Mouse (Mus musculus): ENCODE measurements around the gene Cxcl10. TPM values are rescaled to one million over a fixed set of nuclear protein-coding genes. Genes with fewer than 3 reads are reported as not detected.

Cxcl10 gene
- polyA plus RNA-seq, 1 experiment from 2014 or later: not detected

- H3K4me1 ChIP-seq: no peaks in the 10 kb centered on the region
- no peak overlapping the region for H3K4me3 ChIP-seq
- H3K27me3 ChIP-seq (ENCODE audit: poor library complexity, severe bottlenecking): no peaks in the 10 kb centered on the region
- no peaks in the 10 kb centered on the region for H3K36me3 ChIP-seq (replicated peaks)
- H3K27ac ChIP-seq: no peak overlapping the region
- WGBS: 90% methylated on average over 12 of the region's 12 CpGs
- DNase-seq (ENCODE audit: extremely low spot score, low spot score): no peak
- H3K9me3 ChIP-seq: no peaks in the 10 kb centered on the region
Measured at GRCm38 (mm10) chr5:92331122-92331521, 17.6 kb downstream of the Cxcl10 start.

- no peaks in the 10 kb centered on the region for H3K36me3 ChIP-seq (replicated peaks)
- H3K4me1 ChIP-seq: no peaks in the 10 kb centered on the region
- H3K27ac ChIP-seq: no peak within 1 kb of the TSS
- H3K27me3 ChIP-seq (ENCODE audit: poor library complexity, severe bottlenecking): no peaks in the 10 kb centered on the region
- 91% methylated on average over 7 of the region's 7 CpGs for WGBS
- H3K4me3 ChIP-seq: no peak within 1 kb of the TSS
- no peaks in the 10 kb centered on the region for H3K9me3 ChIP-seq
- no peak for DNase-seq (ENCODE audit: extremely low spot score, low spot score)
Measured at GRCm38 (mm10) chr5:92327929-92328328, 20.8 kb downstream of the Cxcl10 start, which contains the start of gene Cxcl9. Cxcl9 (minus strand) TSS chr5:92328079.

GRCm38 (mm10) chr5:92327367-92327766 lies 21.3 kb downstream of the Cxcl10 start:
- no peaks in the 10 kb centered on the region for H3K36me3 ChIP-seq (replicated peaks)
- no peaks in the 10 kb centered on the region for H3K9me3 ChIP-seq
- no peaks in the 10 kb centered on the region for H3K27me3 ChIP-seq (ENCODE audit: poor library complexity, severe bottlenecking)
- no peaks in the 10 kb centered on the region for H3K4me1 ChIP-seq
- no peak for DNase-seq (ENCODE audit: extremely low spot score, low spot score)
- H3K27ac ChIP-seq: no peak overlapping the region
- H3K4me3 ChIP-seq: no peak overlapping the region
- 87% methylated on average over 6 of the region's 6 CpGs for WGBS

- no peaks in the 10 kb centered on the region for H3K27me3 ChIP-seq (ENCODE audit: poor library complexity, severe bottlenecking)
- 91% methylated on average over 5 of the region's 5 CpGs for WGBS
- H3K36me3 ChIP-seq (replicated peaks): no peaks in the 10 kb centered on the region
Measured at GRCm38 (mm10) chr5:92323264-92323663, 25.4 kb downstream of the Cxcl10 start.

GRCm38 (mm10) chr5:92322612-92323011 lies 26.1 kb downstream of the Cxcl10 start:
- H3K9me3 ChIP-seq: no peaks in the 10 kb centered on the region
- 89% methylated on average over 4 of the region's 4 CpGs for WGBS

More at GRCm38 (mm10) chr5:92323264-92323663, 25.4 kb downstream of the Cxcl10 start:
- Histone ChIP-seq H3K27ac (no peak overlapping the region), H3K9me3 (no peaks in the 10 kb centered on the region), H3K4me3 (no peak overlapping the region), H3K4me1 (no peaks in the 10 kb centered on the region)
- no peak for DNase-seq (ENCODE audit: extremely low spot score, low spot score)

GRCm38 (mm10) chr5:92321631-92322400 lies 26.9 kb downstream of the Cxcl10 start:
- DNase-seq (ENCODE audit: extremely low spot score, low spot score): no peak
- H3K27me3 ChIP-seq (ENCODE audit: poor library complexity, severe bottlenecking): no peaks in the 10 kb centered on the region
- WGBS: 77% methylated on average over 8 of the region's 8 CpGs
- no peaks in the 10 kb centered on the region for H3K4me1 ChIP-seq
- H3K27ac ChIP-seq: no peak overlapping the region
- H3K36me3 ChIP-seq (replicated peaks): no peaks in the 10 kb centered on the region
- no peaks in the 10 kb centered on the region for H3K9me3 ChIP-seq
- H3K4me3 ChIP-seq: no peak overlapping the region

More at GRCm38 (mm10) chr5:92322612-92323011, 26.1 kb downstream of the Cxcl10 start:
- no peak overlapping the region for H3K4me3 ChIP-seq
- H3K36me3 ChIP-seq (replicated peaks): no peaks in the 10 kb centered on the region
- H3K27ac ChIP-seq: no peak overlapping the region
- no peak for DNase-seq (ENCODE audit: extremely low spot score, low spot score)
- H3K27me3 ChIP-seq (ENCODE audit: poor library complexity, severe bottlenecking): no peaks in the 10 kb centered on the region
- H3K4me1 ChIP-seq: no peaks in the 10 kb centered on the region

- WGBS: 96% methylated on average over 14 of the region's 14 CpGs
- Histone ChIP-seq H3K4me3 (no peak overlapping the region), H3K36me3 (replicated peaks) (no peaks in the 10 kb centered on the region), H3K9me3 (no peaks in the 10 kb centered on the region), H3K27ac (no peak overlapping the region), H3K4me1 (no peaks in the 10 kb centered on the region), H3K27me3 (ENCODE audit: poor library complexity, severe bottlenecking) (no peaks in the 10 kb centered on the region)
- DNase-seq (ENCODE audit: extremely low spot score, low spot score): no peak
Measured at GRCm38 (mm10) chr5:92318596-92318995, 30.1 kb downstream of the Cxcl10 start.

- no peaks in the 10 kb centered on the region for H3K9me3 ChIP-seq
- DNase-seq (ENCODE audit: extremely low spot score, low spot score): no peak
- 91% methylated on average over 7 of the region's 7 CpGs for WGBS
- no peak overlapping the region for H3K4me3 ChIP-seq
- no peaks in the 10 kb centered on the region for H3K36me3 ChIP-seq (replicated peaks)
- H3K4me1 ChIP-seq: no peaks in the 10 kb centered on the region
- no peaks in the 10 kb centered on the region for H3K27me3 ChIP-seq (ENCODE audit: poor library complexity, severe bottlenecking)
- H3K27ac ChIP-seq: no peak overlapping the region
Measured at GRCm38 (mm10) chr5:92318119-92318518, 30.6 kb downstream of the Cxcl10 start.

GRCm38 (mm10) chr5:92313776-92314175 lies 34.9 kb downstream of the Cxcl10 start:
- Histone ChIP-seq H3K4me3 (no peak overlapping the region), H3K9me3 (no peaks in the 10 kb centered on the region), H3K27me3 (ENCODE audit: poor library complexity, severe bottlenecking) (no peaks in the 10 kb centered on the region), H3K36me3 (replicated peaks) (no peaks in the 10 kb centered on the region), H3K27ac (no peak overlapping the region), H3K4me1 (peaks cover 14% of the 10 kb centered on the region)
- WGBS: 87% methylated on average over 7 of the region's 7 CpGs
- DNase-seq (ENCODE audit: extremely low spot score, low spot score): no peak

- Histone ChIP-seq H3K27me3 (ENCODE audit: poor library complexity, severe bottlenecking) (no peaks in the 10 kb centered on the region), H3K4me3 (no peak overlapping the region), H3K9me3 (no peaks in the 10 kb centered on the region), H3K27ac (no peak overlapping the region), H3K36me3 (replicated peaks) (peaks cover 3% of the 10 kb centered on the region), H3K4me1 (peaks cover 23% of the 10 kb centered on the region)
- peak; percentile 69 for DNase-seq (ENCODE audit: extremely low spot score, low spot score)
- 14% methylated on average over 13 of the region's 13 CpGs for WGBS
Measured at GRCm38 (mm10) chr5:92312046-92312715, 36.5 kb downstream of the Cxcl10 start.

GRCm38 (mm10) chr5:92309681-92310511 lies 38.8 kb downstream of the Cxcl10 start, which contains the start of gene Sdad1:
Sdad1 (minus strand) TSS chr5:92310479.
- WGBS: 2% methylated on average over 41 of the region's 41 CpGs
- Histone ChIP-seq H3K4me3 (peak within 1 kb of the TSS; percentile 68), H3K4me1 (peaks cover 23% of the 10 kb centered on the region)

GRCm38 (mm10) chr5:92304291-92304690 lies 44.4 kb downstream of the Cxcl10 start:
- DNase-seq (ENCODE audit: extremely low spot score, low spot score): no peak

More at GRCm38 (mm10) chr5:92309681-92310511, 38.8 kb downstream of the Cxcl10 start, which contains the start of gene Sdad1:
- Histone ChIP-seq H3K27ac (peak within 1 kb of the TSS; percentile 86), H3K27me3 (ENCODE audit: poor library complexity, severe bottlenecking) (no peaks in the 10 kb centered on the region), H3K9me3 (no peaks in the 10 kb centered on the region), H3K36me3 (replicated peaks) (peaks cover 26% of the 10 kb centered on the region)
- peak; percentile 93 for DNase-seq (ENCODE audit: extremely low spot score, low spot score)

More at GRCm38 (mm10) chr5:92304291-92304690, 44.4 kb downstream of the Cxcl10 start:
- no peaks in the 10 kb centered on the region for H3K9me3 ChIP-seq
- peaks cover 13% of the 10 kb centered on the region for H3K4me1 ChIP-seq
- no peak overlapping the region for H3K27ac ChIP-seq
- H3K36me3 ChIP-seq (replicated peaks): peaks cover 82% of the 10 kb centered on the region
- H3K4me3 ChIP-seq: no peak overlapping the region
- H3K27me3 ChIP-seq (ENCODE audit: poor library complexity, severe bottlenecking): no peaks in the 10 kb centered on the region
- WGBS: 90% methylated on average over 3 of the region's 3 CpGs

Measured in forebrain, embryonic 10.5 days (tissue).